Mouse (Mus musculus) olfactory bulb, adult 2 months (tissue): ENCODE measurements around the gene Gm6588. TPM values are rescaled to one million over a fixed set of nuclear protein-coding genes. Genes with fewer than 3 reads are reported as not detected.

ENCODE experiments used
- H3K27ac ChIP-seq: fragments of 200-500 bp; 2 replicates; pipeline ENCODE4 v1.5.1; 2012; ENCODE audit warnings: low read depth, low read length; ENCODE audit not compliant: insufficient read depth
- H3K4me1 ChIP-seq: fragments of 200-500 bp; 2 replicates; pipeline ENCODE4 v1.6.1; 2012; ENCODE audit warnings: low read length; ENCODE audit not compliant: control insufficient read depth, insufficient read depth
- H3K4me3 ChIP-seq: fragments of 200-500 bp; 2 replicates; pipeline ENCODE4 v1.5.1; 2012; ENCODE audit warnings: mild to moderate bottlenecking, low read depth, low read length, moderate library complexity; ENCODE audit not compliant: insufficient read depth
- CTCF ChIP-seq: fragments of 200-500 bp; IDR thresholded peaks from 2 replicates; pipeline ENCODE4 v1.5.1; 2012; ENCODE audit warnings: low read depth, mild to moderate bottlenecking, low read length, moderate library complexity; ENCODE audit not compliant: insufficient read depth
- POLR2A ChIP-seq: fragments of 200-500 bp; IDR thresholded peaks from 2 replicates; pipeline ENCODE4 v1.6.1; 2012; ENCODE audit warnings: mild to moderate bottlenecking, low read depth, low read length, moderate library complexity; ENCODE audit not compliant: insufficient read depth
- WGBS: fragments of 180-500 bp; shearing (Covaris S2); methylation state at CpG from one replicate; pipeline ENCODE4 v1.1.7; 2018; 5-methylcytosine and 5-hydroxymethylcytosine counted together
- polyA plus RNA-seq: library from polyadenylated mRNA; stranded (reverse); fragments of >200 nt; gene quantifications from 2 replicates; pipeline ENCODE4 v1.2.4, GENCODE M21; 2012; ENCODE audit warnings: low replicate concordance; ENCODE audit not compliant: missing spikeins, insufficient read depth, insufficient read length

Gene Gm6588
- polyA plus RNA-seq, 1 experiment, result not detected

DNA sequence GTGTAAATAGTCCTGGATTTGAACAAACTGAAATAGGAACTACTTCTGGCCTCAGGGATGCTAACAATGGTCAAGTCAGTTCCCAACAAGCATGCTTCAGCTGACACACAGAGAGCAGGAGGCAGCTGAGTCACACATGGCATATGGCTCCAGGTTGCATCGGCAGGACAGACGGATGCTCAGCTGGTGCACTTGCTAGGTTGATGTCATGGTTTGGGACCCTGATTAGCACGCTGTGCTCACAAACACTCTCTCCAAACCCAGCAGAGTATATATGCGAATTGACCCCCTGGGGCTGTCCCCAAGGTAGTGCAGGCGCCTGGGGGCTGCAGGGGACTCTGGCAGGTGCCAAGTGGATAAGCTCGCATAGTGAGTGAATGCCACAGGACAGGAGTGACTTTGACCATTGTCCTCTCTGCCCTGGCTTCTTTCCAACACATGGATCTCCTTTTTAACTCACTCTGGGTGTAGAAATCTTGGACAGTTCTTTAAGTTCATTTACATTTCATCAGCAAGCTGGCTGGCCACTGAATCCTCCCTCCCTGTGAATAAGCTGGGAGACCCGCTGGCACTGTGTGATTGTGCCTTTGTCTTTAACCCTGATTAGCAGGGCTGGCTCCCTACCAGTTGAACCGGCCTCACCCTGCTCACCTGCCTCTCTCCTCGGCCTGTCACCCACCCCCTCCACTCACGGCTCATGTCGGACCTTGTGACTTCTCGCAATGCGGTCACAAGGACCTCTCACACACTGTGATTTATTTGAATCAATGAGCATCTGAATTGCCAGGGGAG, 35.9 kb downstream of the Gm6588 start:
- TF ChIP-seq CTCF (no peak), POLR2A (no peak)
- H3K4me3 ChIP-seq, result no peak overlapping the region
- WGBS, result 63% methylated on average over 13 of the region's 13 CpGs
- peaks cover 36% of the 10 kb centered on the region for H3K4me1 ChIP-seq
- no peak overlapping the region for H3K27ac ChIP-seq

DNA sequence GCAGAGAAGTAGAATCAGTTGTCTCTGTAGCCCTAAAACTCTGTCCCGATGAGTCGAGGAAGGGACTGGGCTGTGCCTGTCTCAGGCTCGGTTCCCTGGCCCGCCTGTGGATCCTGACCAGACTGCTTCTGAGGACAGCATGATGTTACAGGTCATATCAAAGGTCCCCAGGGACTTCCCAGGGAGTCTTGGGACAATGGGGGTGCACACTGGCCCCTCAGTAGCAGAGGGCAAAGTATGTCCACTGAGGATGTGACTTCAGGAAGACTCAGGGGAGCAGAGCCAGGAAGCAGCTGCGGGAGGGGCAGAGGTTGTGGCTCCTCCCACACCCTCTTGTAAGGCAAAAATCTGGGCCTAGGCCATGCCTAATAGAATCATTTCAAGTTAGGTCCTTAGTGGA, 37.2 kb downstream of the Gm6588 start:
- Histone ChIP-seq H3K27ac (no peak overlapping the region), H3K4me3 (no peak overlapping the region), H3K4me1 (peaks cover 40% of the 10 kb centered on the region)
- WGBS, result 74% methylated on average over 5 of the region's 5 CpGs
- no peak for TF ChIP-seq POLR2A
- TF ChIP-seq CTCF, result no peak

DNA sequence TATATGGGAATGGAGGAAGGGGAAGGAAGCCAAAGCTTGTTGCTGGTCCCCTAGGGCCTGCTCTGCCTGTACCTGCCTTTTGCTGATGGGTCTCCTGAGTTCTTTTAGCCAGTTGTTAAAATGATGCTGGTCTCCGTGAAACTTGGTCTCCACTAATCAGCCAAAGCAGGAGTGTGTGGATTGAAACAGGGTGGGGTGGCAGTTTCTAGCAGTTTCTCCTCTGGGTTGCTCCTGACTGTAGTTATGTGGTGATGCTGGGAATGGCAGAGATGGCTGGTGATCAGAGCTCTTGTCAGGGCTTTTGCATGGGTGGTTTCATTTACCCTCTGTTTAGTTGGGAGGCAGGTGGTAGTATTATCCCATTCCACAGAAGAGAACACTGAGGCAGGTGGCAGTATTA, 38.3 kb downstream of the Gm6588 start:
- no peak for TF ChIP-seq CTCF
- TF ChIP-seq POLR2A, result no peak
- 94% methylated on average over 1 of the region's 1 CpGs for WGBS
- H3K4me3 ChIP-seq, result no peak overlapping the region
- H3K4me1 ChIP-seq, result peaks cover 39% of the 10 kb centered on the region
- no peak overlapping the region for H3K27ac ChIP-seq

DNA sequence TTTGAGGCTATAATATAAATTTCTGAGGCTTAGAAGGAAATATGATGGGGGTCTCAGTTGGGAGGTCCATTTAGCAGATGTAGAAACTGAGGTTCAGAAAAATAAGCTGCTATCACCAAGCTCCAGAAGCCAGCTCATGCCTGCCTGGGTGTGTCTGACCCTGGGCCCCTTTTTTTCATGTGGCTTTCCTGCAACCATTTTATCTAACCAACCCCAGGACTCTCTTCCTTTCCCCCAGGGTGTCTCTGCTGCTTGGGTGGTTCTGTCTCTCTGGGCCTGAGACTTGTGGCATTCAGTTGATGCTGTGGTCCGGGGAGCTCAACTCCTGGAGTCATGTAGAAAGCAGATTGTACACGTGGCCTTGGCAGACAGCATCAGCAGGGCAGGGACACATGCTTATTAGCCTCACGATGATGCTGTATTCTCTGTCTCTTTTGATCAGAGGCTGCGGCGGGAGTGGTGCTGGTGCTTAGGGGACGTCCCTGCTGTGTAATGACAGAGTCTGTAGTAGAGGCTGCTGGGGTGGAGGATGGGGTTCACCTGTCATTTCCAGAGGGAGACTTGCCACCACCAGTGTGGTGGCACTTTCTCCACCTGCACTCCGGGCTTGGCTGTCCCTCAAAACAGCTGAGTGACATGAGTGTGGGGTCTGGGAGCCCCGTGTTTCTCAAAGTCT, 39.0 kb downstream of the Gm6588 start:
- H3K4me3 ChIP-seq, result no peak overlapping the region
- no peak for TF ChIP-seq CTCF
- no peak for TF ChIP-seq POLR2A
- 34% methylated on average over 8 of the region's 8 CpGs for WGBS
- no peak overlapping the region for H3K27ac ChIP-seq
- peaks cover 39% of the 10 kb centered on the region for H3K4me1 ChIP-seq

DNA sequence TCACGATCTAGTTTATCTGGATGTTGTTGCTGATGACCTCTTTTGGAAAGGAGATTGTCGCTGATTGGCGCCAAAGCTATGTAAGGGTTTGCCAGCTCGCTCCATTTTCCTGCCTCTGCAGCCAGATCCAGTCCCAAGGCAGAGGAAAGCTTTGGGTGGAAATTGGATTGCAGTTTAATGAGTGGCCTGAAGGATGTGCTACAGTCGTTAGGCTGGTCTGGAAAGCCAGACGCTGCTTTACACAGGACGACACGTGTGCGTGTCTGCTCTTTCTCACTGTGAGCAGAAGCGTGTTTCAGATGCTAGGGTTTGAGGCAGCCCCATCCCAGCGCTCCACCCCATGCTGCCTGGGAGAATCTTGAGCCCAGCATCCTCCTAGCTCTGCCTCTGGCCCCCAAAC, 42.3 kb downstream of the Gm6588 start:
- 57% methylated on average over 11 of the region's 11 CpGs for WGBS
- Histone ChIP-seq H3K4me3 (no peak overlapping the region), H3K4me1 (peaks cover 47% of the 10 kb centered on the region), H3K27ac (no peak overlapping the region)
- TF ChIP-seq CTCF (no peak), POLR2A (no peak)

DNA sequence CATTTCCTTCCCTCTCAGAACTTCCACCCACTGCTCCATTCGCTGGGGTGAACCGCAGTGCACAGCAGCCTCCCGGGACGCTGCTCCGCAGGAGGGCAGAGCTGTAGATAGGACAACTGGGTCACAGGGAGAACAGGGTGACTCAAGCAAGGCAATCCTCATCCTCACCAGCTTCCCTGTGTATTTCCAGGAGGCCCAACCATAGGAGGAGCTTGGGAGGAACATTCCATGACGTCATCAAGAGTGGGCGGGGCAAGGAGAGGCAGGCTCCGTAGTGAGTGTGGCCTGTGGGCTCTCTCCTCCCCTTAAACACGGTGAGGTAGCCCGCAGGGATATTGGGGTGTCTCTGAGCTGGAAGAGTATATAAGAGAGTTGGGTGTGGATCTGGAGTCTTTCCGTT, 44.3 kb downstream of the Gm6588 start:
- H3K4me3 ChIP-seq, result no peak overlapping the region
- 17% methylated on average over 11 of the region's 11 CpGs for WGBS
- peak overlapping the region; percentile 49; the same call in 1 of the 2 replicates for H3K27ac ChIP-seq
- TF ChIP-seq POLR2A, result no peak
- TF ChIP-seq CTCF, result no peak
- H3K4me1 ChIP-seq, result peaks cover 41% of the 10 kb centered on the region

DNA sequence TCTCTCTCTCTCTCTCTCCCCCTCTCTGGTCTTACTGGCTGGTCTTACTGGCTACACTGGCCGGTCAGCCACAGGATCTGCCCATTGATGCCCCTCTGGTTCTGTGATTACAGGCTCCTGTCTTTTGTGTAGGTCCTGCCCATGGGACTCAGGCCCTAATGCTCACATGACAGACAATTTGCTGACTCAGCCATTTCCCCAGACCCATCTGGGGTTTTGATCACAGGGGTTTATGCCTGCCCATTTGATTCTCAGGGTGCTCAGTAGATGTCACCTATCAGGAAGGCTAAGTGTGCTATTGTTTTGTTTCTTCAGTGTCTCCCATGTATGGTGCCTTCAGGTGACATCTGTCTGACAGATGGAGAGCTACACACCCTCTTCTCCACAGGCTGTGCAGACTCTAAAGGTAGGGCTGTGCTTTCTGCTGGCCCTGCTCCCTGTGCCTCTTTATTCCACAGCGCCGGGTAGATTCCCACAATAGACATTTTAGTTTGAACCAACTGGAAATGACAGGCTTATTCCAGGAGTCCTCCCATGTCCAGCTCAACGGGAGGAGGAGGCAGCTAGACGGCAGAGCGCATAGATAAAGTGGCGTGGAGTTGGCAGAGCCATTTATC, 47.6 kb downstream of the Gm6588 start:
- H3K27ac ChIP-seq, result no peak overlapping the region
- no peak overlapping the region for H3K4me3 ChIP-seq
- H3K4me1 ChIP-seq, result peaks cover 36% of the 10 kb centered on the region
- WGBS, result 68% methylated on average over 7 of the region's 7 CpGs
- TF ChIP-seq CTCF (no peak), POLR2A (no peak)

DNA sequence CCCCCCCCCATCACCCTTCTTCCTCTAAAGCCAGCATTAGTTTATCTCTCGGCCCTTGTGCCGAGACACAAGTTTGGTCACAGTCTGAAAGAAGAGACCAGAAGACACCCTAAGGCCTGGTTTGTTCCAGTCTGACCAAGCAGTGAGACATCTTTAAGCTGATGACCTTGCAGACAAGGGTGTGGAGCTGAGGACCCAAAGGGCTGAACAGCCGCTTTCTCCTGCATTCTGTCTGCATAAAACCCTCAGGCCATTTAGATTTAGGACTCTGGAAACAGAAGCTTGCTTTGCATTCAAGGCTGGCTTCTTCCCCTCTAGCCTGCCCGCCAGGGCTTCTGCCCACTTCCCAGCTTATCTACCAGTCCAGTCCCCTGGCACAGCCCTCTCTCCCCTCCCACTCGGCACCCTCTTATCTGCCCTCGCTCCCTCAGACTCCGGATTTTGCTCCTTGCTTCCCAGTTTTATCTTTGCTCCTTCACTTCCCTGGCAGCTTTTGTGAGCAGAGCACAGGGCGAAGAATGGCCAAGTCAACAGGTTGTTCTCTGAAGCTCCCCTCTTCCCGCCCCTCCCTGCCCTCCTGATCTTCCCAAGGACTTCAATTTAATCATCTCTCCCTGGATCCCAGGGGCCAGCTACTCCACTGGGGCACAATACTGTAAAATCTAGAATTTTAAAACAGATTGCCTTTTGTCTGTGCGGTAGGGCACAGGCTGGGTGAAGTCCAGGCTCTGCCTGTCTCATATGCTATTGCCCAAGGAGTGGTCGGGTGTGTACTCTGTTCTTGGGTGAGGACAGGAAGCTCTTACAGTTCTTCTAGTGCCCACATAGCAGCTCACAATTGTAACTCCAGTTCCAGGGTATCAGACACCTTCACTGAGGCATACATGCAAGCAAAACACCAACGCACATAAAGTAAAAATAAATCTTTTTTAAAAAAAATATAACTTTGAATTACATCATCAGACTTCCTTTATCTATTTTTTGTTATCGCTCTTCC, 50.0 kb downstream of the Gm6588 start:
- no peak overlapping the region for H3K4me3 ChIP-seq
- TF ChIP-seq CTCF (no peak), POLR2A (no peak)
- peaks cover 24% of the 10 kb centered on the region for H3K4me1 ChIP-seq
- WGBS, result 79% methylated on average over 13 of the region's 13 CpGs
- H3K27ac ChIP-seq, result no peak overlapping the region
